Mouse (Mus musculus): ENCODE measurements at regions not wholly inside any gene's neighbourhood (a gene's known extent, or its start where the extent isn't known, plus 50 kb on each side); places are given as distances from the start of the nearest gene placed in this dataset.

GRCm38 (mm10) chr12:25625858-25626257 is 528.9 kb upstream of the Id2 start:
- no peak for TF ChIP-seq CHD2 (IDR thresholded peaks at IDR 0.05; ENCODE audit: low read depth, low read length)
- TF ChIP-seq ZC3H11A (IDR thresholded peaks at IDR 0.05; ENCODE audit: borderline replicate concordance, low read depth, low read length), result no peak
- TF ChIP-seq ZNF384 (IDR thresholded peaks at IDR 0.05; ENCODE audit: low read depth, low read length), result no peak
- TF ChIP-seq HCFC1 (IDR thresholded peaks at IDR 0.05; ENCODE audit: borderline replicate concordance, insufficient read depth, low read length), result no peak
- no peak for TF ChIP-seq MAFK (IDR thresholded peaks at IDR 0.05; ENCODE audit: insufficient read depth, low read depth, low read length)
- no peak overlapping the region for H3K9ac ChIP-seq (ENCODE audit: insufficient read depth, low read depth, low read length, poor library complexity, severe bottlenecking)
- in situ Hi-C loops (cut with MboI; ENCODE audit: low sequenced_read_pairs in 2 of 2, unreplicated experiment in 2 of 2), result no loop called here
- DNase-seq (ENCODE audit: low read depth, low spot score), result no peak
- no peak overlapping the region for H3K4me3 ChIP-seq (ENCODE audit: insufficient read depth in 1 of 2, low read depth in 1 of 2, low read length in 2 of 2, poor library complexity in 1 of 2, severe bottlenecking in 1 of 2)
- no peaks in the 10 kb centered on the region for H3K4me1 ChIP-seq (ENCODE audit: control insufficient read depth in 2 of 2, insufficient read depth in 2 of 2, low read length in 2 of 2, poor library complexity in 1 of 2)
- no peak overlapping the region for H3K27ac ChIP-seq (ENCODE audit: insufficient read depth, low read depth, low read length, poor library complexity, severe bottlenecking)
- H3K9me3 ChIP-seq (ENCODE audit: control insufficient read depth, insufficient read depth, low read depth, low read length), result no peaks in the 10 kb centered on the region
- no peaks in the 10 kb centered on the region for H3K36me3 ChIP-seq (ENCODE audit: control insufficient read depth, insufficient read depth, low read length, poor library complexity, severe bottlenecking)

DNA sequence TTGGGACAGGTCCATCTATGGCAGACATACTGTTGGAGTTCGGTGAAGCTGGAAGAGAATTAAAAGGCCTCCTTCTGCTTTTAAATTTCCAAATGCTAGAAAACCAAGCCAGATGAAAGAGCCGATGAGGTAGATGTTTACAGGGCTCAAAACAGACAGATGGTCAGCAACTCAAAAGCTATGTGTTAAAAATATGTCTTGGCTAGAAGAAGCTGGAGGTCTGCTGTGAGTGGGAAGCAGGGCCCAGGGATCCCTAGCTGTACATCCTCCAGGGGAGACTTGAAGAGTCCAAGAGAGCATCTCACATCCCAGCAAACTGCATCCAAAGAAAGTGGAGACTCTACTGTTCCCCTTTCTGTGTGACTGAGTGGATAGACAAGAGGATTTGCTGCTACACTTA is 526.5 kb upstream of the Id2 start:
- H3K4me1 ChIP-seq (ENCODE audit: control insufficient read depth in 2 of 2, insufficient read depth in 2 of 2, low read length in 2 of 2, poor library complexity in 1 of 2), result no peaks in the 10 kb centered on the region
- no peak for TF ChIP-seq ZC3H11A (IDR thresholded peaks at IDR 0.05; ENCODE audit: borderline replicate concordance, low read depth, low read length)
- no peak for TF ChIP-seq MAFK (IDR thresholded peaks at IDR 0.05; ENCODE audit: insufficient read depth, low read depth, low read length)
- TF ChIP-seq CHD2 (IDR thresholded peaks at IDR 0.05; ENCODE audit: low read depth, low read length), result no peak
- no peak for TF ChIP-seq ZNF384 (IDR thresholded peaks at IDR 0.05; ENCODE audit: low read depth, low read length)
- no peak for TF ChIP-seq HCFC1 (IDR thresholded peaks at IDR 0.05; ENCODE audit: borderline replicate concordance, insufficient read depth, low read length)
- no peak for DNase-seq (ENCODE audit: low read depth, low spot score)
- no peaks in the 10 kb centered on the region for H3K36me3 ChIP-seq (ENCODE audit: control insufficient read depth, insufficient read depth, low read length, poor library complexity, severe bottlenecking)
- in situ Hi-C loops (cut with MboI; ENCODE audit: low sequenced_read_pairs in 2 of 2, unreplicated experiment in 2 of 2), result no loop called here
- H3K9ac ChIP-seq (ENCODE audit: insufficient read depth, low read depth, low read length, poor library complexity, severe bottlenecking), result no peak overlapping the region
- no peak overlapping the region for H3K27ac ChIP-seq (ENCODE audit: insufficient read depth, low read depth, low read length, poor library complexity, severe bottlenecking)
- H3K9me3 ChIP-seq (ENCODE audit: control insufficient read depth, insufficient read depth, low read depth, low read length), result no peaks in the 10 kb centered on the region
- no peak overlapping the region for H3K4me3 ChIP-seq (ENCODE audit: insufficient read depth in 1 of 2, low read depth in 1 of 2, low read length in 2 of 2, poor library complexity in 1 of 2, severe bottlenecking in 1 of 2)

DNA sequence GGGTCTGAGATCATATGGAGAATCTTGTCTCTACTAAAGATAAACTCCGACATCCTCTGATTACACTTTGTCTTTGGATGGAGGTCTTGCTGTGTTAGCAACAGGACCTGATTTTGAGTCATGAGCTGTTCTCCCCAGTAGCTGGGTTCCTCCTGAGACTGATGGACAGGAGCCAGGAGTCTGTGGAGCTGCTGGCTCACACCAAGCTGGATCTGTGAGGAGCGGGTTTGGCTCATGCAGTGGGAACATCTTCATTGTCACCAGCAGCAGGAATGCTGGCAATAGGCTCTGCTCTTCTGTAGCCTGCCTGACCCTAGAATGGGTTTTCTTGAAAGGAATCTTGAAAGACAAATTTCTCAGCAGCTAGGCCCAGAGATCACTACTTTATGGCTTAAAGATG is 524.2 kb upstream of the Id2 start:
- H3K9me3 ChIP-seq (ENCODE audit: control insufficient read depth, insufficient read depth, low read depth, low read length), result no peaks in the 10 kb centered on the region

GRCm38 (mm10) chr12:25617521-25617920 is 520.6 kb upstream of the Id2 start:
- in situ Hi-C loops (cut with MboI; ENCODE audit: low sequenced_read_pairs in 2 of 2, unreplicated experiment in 2 of 2), result no loop called here
- H3K4me1 ChIP-seq (ENCODE audit: control insufficient read depth in 2 of 2, insufficient read depth in 2 of 2, low read length in 2 of 2, poor library complexity in 1 of 2), result no peaks in the 10 kb centered on the region
- no peak overlapping the region for H3K9ac ChIP-seq (ENCODE audit: insufficient read depth, low read depth, low read length, poor library complexity, severe bottlenecking)
- no peak overlapping the region for H3K4me3 ChIP-seq (ENCODE audit: insufficient read depth in 1 of 2, low read depth in 1 of 2, low read length in 2 of 2, poor library complexity in 1 of 2, severe bottlenecking in 1 of 2)
- no peak overlapping the region for H3K27ac ChIP-seq (ENCODE audit: insufficient read depth, low read depth, low read length, poor library complexity, severe bottlenecking)
- H3K9me3 ChIP-seq (ENCODE audit: control insufficient read depth, insufficient read depth, low read depth, low read length), result no peaks in the 10 kb centered on the region
- H3K36me3 ChIP-seq (ENCODE audit: control insufficient read depth, insufficient read depth, low read length, poor library complexity, severe bottlenecking), result no peaks in the 10 kb centered on the region
- TF ChIP-seq ZC3H11A (IDR thresholded peaks at IDR 0.05; ENCODE audit: borderline replicate concordance, low read depth, low read length) (no peak), HCFC1 (IDR thresholded peaks at IDR 0.05; ENCODE audit: borderline replicate concordance, insufficient read depth, low read length) (no peak), ZNF384 (IDR thresholded peaks at IDR 0.05; ENCODE audit: low read depth, low read length) (no peak), CHD2 (IDR thresholded peaks at IDR 0.05; ENCODE audit: low read depth, low read length) (no peak), MAFK (IDR thresholded peaks at IDR 0.05; ENCODE audit: insufficient read depth, low read depth, low read length) (no peak)
- no peak for DNase-seq (ENCODE audit: low read depth, low spot score)

More for the DNA sequence above, 524.2 kb upstream of the Id2 start:
- Histone ChIP-seq H3K4me1 (ENCODE audit: control insufficient read depth in 2 of 2, insufficient read depth in 2 of 2, low read length in 2 of 2, poor library complexity in 1 of 2) (no peaks in the 10 kb centered on the region), H3K4me3 (ENCODE audit: insufficient read depth in 1 of 2, low read depth in 1 of 2, low read length in 2 of 2, poor library complexity in 1 of 2, severe bottlenecking in 1 of 2) (no peak overlapping the region), H3K27ac (ENCODE audit: insufficient read depth, low read depth, low read length, poor library complexity, severe bottlenecking) (no peak overlapping the region), H3K36me3 (ENCODE audit: control insufficient read depth, insufficient read depth, low read length, poor library complexity, severe bottlenecking) (no peaks in the 10 kb centered on the region), H3K9ac (ENCODE audit: insufficient read depth, low read depth, low read length, poor library complexity, severe bottlenecking) (no peak overlapping the region)
- DNase-seq (ENCODE audit: low read depth, low spot score), result no peak
- TF ChIP-seq ZC3H11A (IDR thresholded peaks at IDR 0.05; ENCODE audit: borderline replicate concordance, low read depth, low read length) (no peak), ZNF384 (IDR thresholded peaks at IDR 0.05; ENCODE audit: low read depth, low read length) (no peak), HCFC1 (IDR thresholded peaks at IDR 0.05; ENCODE audit: borderline replicate concordance, insufficient read depth, low read length) (no peak), CHD2 (IDR thresholded peaks at IDR 0.05; ENCODE audit: low read depth, low read length) (no peak), MAFK (IDR thresholded peaks at IDR 0.05; ENCODE audit: insufficient read depth, low read depth, low read length) (no peak)
- in situ Hi-C loops (cut with MboI; ENCODE audit: low sequenced_read_pairs in 2 of 2, unreplicated experiment in 2 of 2), result no loop called here

DNA sequence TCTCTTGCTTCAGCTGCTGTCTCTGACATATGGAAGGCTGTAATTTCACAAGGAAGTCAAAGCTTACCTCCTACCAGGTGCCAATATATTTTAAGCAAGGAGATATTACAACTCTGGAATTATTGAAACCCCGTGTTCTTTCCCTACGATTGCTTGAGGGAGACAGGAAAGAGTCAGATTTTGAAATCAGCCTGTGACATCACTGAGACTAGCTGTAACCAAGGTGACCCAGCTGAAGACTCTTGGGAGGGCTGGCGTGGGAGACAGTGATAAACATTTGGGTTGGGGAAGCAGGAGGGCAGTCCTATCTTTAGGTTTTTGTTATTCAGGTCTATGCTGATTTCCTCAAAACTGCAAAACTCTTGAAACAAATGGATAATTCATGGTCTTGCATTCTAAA is 518.4 kb upstream of the Id2 start:
- H3K9me3 ChIP-seq (ENCODE audit: control insufficient read depth, insufficient read depth, low read depth, low read length), result no peaks in the 10 kb centered on the region
- H3K27ac ChIP-seq (ENCODE audit: insufficient read depth, low read depth, low read length, poor library complexity, severe bottlenecking), result no peak overlapping the region
- DNase-seq (ENCODE audit: low read depth, low spot score), result no peak
- no peak overlapping the region for H3K9ac ChIP-seq (ENCODE audit: insufficient read depth, low read depth, low read length, poor library complexity, severe bottlenecking)
- H3K4me1 ChIP-seq (ENCODE audit: control insufficient read depth in 2 of 2, insufficient read depth in 2 of 2, low read length in 2 of 2, poor library complexity in 1 of 2), result no peaks in the 10 kb centered on the region
- H3K36me3 ChIP-seq (ENCODE audit: control insufficient read depth, insufficient read depth, low read length, poor library complexity, severe bottlenecking), result no peaks in the 10 kb centered on the region
- H3K4me3 ChIP-seq (ENCODE audit: insufficient read depth in 1 of 2, low read depth in 1 of 2, low read length in 2 of 2, poor library complexity in 1 of 2, severe bottlenecking in 1 of 2), result no peak overlapping the region
- in situ Hi-C loops (cut with MboI; ENCODE audit: low sequenced_read_pairs in 2 of 2, unreplicated experiment in 2 of 2), result no loop called here
- TF ChIP-seq ZNF384 (IDR thresholded peaks at IDR 0.05; ENCODE audit: low read depth, low read length) (no peak), HCFC1 (IDR thresholded peaks at IDR 0.05; ENCODE audit: borderline replicate concordance, insufficient read depth, low read length) (no peak), ZC3H11A (IDR thresholded peaks at IDR 0.05; ENCODE audit: borderline replicate concordance, low read depth, low read length) (no peak), MAFK (IDR thresholded peaks at IDR 0.05; ENCODE audit: insufficient read depth, low read depth, low read length) (no peak), CHD2 (IDR thresholded peaks at IDR 0.05; ENCODE audit: low read depth, low read length) (no peak)
